Mouse (Mus musculus): ENCODE data around the gene Chrd.

DNA sequence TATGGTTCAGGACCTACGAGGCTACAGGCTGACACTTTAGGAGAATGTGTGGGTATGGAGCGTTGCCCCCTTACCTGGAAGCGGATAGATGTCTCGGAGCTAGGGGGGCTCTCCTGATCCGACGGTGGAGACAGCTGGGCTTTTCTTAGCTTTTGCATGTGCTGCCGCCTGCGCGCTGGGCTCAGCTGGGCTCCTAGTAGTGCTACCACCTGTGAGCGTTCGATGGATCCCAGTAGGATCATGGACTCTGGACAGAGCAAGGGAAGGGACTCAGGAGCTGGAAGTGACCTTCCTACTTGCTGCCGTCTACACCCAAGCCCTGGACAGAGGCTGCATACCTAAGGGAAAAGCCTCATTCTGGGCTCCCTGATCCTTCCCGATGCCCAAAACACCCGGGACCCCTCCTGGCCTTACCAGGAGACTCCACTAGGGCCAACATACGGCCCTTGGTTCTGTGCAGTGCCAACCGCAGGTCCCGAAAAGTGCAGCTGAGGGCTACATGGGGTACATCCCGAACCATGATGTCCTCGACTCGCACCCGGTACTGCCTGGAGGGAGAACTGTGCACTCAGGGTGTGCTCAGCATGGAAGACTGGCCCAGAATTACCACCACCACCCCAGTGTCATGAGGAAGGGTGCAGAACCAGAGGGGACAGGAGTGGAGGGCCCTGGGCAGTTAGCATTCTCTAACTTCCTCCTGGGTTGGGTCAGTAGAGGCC is 24.5 kb upstream of the Chrd start:
- no peak for TF ChIP-seq CTCF (conservative IDR thresholded peaks at IDR 0.05; ENCODE audit: insufficient read depth, insufficient read length, low read depth, low read length)
- TF ChIP-seq POLR2A (IDR thresholded peaks at IDR 0.05; ENCODE audit: low read depth, low read length): no peak

Data from kidney, adult 2 months (tissue).